Mouse (Mus musculus): ENCODE measurements at regions not wholly inside any gene's neighbourhood (a gene's known extent, or its start where the extent isn't known, plus 50 kb on each side); places are given as distances from the start of the nearest gene placed in this dataset.

DNA sequence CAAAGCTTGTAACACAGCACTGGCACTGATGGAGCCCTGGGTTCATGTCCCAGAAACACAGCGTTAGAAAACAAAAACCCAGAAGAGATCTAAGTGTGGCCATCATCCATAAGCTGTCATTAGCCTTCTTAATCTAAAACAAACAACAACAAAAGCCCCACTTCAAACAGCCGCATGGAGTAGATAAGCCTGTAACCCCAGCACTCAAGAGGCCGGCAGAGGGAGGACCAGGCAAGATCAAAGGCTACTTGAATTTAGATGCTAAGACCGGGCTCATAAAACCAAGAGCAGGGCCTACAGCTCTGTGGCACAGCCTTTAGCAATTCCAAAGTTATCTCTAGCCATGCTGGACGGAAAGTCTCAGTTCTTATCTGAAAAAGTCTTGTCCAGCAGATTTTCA is 215.4 kb upstream of the Mkln1 start:
- intact Hi-C loops (cut with DNase I), result no loop called here
- no peak for DNase-seq

DNA sequence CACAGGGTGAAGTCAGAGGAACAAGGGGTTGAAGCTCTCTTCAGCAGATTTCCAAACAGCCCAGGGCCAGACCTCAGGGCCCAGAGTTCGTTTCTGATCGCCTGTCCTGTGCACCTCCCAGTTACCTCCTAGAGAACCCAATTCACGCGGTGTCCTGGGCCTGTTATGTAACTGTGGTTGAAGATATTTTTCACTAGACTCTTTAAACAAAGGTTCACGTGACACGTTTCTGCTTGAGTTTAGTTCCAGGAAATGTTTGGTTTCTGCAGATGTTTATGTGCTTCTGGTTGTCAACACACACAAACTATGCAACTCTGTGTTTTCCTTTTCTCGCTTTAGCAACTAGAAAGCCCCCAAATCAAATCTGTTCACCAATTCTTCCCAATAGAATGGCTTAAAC is 214.0 kb upstream of the Mkln1 start:
- DNase-seq, result no peak
- intact Hi-C loops (cut with DNase I), result no loop called here

DNA sequence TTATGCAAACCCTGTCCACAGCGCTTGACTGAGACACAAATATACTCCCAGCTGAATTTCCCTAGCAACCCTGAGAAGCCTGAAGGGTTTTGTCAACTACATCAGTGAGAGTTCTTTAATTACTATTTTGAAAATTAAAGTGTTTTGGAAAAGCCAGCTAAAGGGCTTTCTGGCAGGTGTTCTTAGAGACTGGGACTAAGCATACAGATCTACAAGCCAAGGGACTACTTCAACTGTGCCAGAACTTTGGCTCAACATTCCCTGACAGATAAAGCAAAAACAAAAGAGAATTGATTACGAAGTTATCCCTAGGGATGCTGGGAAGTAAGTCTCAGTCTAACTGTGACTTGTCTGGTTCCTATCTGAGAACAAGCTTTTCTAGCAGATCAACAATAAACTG is 213.4 kb upstream of the Mkln1 start:
- DNase-seq, result no peak
- intact Hi-C loops (cut with DNase I), result no loop called here

DNA sequence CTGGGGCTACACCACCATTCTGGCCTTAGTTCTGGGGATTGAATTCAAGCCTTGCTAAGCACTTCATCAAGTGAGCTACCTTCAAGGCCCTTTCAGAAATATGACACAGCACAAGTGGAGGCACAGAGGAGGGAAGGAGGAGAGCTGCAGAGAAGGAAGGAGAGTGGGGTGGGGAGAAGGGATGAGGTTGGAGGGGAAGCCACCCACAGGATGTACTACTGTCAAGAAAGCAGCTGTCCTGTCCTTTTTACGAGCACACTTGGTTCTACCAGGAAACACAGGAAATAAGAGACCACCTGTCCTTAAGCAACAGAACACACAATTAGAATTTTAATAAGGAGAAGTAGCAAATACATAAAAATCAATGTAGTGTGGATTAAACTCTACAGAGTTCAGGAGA is 210.5 kb upstream of the Mkln1 start:
- intact Hi-C loops (cut with DNase I), result no loop called here
- no peak for DNase-seq

DNA sequence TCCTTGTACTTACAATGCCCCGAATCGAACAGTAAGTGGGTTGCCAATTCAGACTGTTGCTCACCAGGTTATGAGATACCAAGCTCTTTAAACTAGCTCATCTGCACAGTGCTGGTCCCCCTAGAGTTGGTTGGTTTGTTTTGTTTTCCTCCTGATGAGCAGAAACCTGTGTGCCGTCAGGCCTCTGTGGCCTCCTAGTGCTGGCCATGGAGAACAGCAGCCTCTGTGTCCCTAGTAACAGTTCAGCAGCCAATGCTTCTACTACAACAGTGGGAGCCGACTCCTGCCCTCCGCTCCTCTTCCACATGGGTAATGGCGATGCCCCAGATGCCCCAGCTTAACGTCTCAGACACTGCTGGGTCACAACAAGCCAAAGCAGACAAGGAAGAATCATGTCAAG is 209.5 kb upstream of the Mkln1 start:
- peak; percentile 41 to 46 for DNase-seq

DNA sequence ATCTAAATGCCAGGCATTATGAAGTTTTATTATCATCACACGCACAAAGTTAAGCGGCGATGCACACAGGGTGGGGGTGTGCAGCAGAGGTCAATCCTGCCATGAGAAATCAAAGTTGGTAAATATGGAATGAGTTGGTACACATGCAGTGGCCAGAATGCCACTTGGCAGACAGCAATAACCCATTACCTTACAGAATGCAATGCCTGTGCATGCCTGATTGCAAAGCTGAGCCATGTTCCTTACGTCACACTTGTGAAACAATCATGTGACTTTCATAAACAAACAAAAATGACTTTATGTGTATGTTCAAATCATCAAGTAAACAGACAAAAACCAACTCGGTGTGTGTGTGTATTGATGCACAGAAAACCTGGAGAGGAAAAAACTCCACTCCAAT is 208.5 kb upstream of the Mkln1 start:
- intact Hi-C loops (cut with DNase I), result loop anchor here (1.0 to 2.0 kb wide), 3 partner anchors 129 to 263 kb away; no protein-coding TSS in a partner anchor
- no peak for DNase-seq

More for the DNA sequence above, 209.5 kb upstream of the Mkln1 start:
- intact Hi-C loops (cut with DNase I), result no loop called here

DNA sequence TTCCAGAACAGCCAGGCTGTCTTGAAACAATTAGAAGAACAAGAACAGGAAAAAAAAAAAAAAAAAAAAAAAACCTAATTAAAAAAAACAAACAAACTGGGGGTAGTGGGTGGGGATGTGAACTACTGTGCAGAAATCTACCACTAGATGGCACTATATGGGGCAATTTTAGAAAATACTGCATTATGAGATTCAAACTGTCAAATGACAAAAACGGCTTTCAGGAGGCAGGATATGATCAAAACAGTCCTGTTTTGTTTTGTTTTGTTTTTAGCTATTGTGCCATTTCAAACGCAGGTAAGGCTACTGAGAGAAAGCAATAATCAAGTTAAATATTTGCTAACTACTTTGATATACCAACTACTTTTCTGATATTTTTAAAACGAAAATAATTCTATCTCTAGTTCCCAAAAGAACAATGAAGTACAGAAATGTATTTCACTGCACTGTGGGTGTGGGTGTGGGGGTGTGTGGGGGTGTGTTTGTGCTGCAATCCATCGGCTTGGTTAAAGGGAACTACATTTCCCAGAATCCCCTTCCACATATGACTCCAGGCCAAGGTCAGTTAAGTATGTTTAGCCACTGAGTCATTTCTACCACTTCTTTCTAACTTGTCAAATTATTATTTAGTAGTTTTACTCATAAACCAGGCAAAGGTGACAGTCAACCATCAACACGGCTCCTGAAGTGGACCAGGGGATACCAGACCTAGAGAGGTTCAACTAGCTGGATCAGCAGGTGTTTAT is 207.7 kb upstream of the Mkln1 start:
- intact Hi-C loops (cut with DNase I), result loop anchor here (1.0 to 2.0 kb wide), 3 partner anchors 128 to 262 kb away; no protein-coding TSS in a partner anchor
- peak; percentile 41 to 53 for DNase-seq

DNA sequence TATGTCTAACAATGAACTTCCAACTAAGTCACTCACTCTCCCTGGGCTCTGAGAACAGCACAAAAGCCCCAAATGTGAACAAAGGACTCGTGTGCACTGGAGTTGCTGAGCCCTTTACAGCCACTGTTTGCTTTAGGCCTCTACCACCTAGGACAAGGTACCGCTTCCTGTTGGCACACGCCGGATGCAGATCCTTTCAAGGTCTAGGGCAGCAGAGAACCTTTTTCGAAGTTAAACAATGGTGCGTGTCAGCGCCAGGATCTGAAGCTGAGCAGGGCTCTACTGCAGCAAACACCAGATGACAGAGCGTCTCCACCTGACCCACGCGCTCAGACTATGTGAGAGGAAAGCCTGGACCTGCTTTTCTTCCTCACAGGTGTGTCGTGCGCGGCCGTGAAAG is 207.0 kb upstream of the Mkln1 start:
- no peak for DNase-seq
- intact Hi-C loops (cut with DNase I), result loop anchor here (2.0 kb wide), 2 partner anchors 127 to 199 kb away; no protein-coding TSS in a partner anchor

DNA sequence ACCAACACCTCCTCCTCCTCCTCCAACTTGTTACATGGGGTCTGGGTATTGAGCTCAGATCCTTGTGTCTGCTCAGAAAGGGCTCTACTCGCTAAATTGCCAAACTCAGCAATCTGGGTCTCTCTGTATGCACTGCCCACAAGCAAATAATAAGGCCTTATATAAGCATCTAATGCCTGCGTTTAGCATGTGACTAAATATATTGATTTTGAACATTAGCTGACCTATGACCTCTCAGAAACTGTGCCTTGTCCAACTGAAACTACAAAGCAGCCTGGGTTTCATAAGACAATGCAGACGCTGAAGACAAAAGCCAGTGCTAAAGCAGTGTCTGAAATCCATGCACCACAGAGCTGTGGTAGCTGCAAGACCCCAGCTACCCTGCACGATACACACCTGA is 206.3 kb upstream of the Mkln1 start:
- intact Hi-C loops (cut with DNase I), result loop anchor here (2.0 kb wide), 1 partner anchor 25 kb away; no protein-coding TSS in a partner anchor
- DNase-seq, result no peak

DNA sequence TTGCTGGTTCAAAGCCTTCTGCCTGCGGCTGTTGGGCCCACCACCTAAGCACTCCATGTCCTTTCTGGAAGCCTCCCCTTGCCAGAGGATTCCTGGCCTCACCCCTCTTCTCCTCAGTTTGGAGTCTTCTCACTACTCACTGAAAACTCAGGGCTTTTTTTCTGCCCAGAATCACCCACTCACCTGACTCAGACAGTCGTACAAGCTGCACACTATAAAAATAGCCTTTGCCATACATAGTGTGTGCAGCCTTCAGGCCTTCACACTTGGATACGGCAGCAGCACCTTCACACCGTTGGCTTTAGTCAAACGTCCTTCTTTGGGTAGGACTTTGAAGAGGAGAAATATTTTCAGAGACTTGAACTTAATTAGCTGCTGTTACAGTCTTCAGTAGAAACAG is 205.3 kb upstream of the Mkln1 start:
- intact Hi-C loops (cut with DNase I), result loop anchor here (2.0 kb wide), 1 partner anchor 24 kb away; no protein-coding TSS in a partner anchor

DNA sequence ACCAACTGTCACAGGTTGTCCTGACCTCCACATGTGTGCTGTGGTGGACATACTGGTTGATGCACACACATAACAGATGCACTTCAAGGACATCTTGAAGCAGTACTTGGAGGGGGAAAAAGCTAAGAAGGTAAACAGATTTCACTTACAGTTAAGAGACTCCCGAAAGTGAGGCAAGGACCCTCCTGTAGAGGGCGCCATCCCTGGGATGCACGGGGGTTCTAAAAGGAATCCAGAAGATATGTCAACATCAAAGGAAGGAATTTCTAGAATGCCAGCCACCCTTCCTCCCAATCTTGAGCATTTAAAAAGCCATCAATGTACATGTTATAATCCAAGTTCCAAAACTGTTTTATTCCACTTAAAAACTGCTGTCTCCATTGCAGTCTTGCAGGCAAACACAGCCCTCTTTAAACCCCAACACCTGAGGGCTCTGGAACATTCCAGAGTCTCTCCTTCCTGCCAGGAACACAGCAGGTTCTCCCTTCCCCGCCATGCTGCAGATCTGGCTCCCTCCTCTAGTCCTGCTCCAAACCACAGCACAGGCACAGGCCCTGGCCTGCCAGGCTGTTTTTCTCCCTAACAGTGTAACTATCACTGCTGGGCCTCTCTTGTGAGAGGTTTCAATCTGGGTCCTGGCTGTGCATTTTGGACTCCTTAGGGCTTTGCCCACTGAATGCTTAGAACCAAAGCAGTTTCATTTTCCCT is 200.8 kb upstream of the Mkln1 start:
- DNase-seq, result no peak
- intact Hi-C loops (cut with DNase I), result no loop called here

More for the DNA sequence above, 205.3 kb upstream of the Mkln1 start:
- no peak for DNase-seq

DNA sequence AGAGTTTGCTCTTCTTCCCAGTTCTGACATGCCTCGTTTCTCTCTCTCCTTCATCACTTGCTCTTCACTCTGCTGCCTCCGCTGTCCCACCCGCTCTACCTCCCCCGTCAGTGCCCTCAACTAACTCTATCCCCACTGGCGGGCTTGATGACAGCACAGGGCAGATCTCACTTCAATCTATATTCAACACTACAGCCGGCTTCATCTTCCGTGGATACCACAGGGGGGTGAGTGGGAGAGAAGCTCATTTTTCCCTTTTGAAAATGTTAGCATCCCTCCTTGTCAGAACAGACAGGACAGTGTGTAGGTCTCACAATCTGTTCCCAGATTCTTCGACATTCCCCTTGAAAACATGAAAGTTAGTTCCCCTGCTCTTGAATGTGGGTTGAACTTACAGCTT is 200.2 kb upstream of the Mkln1 start:
- intact Hi-C loops (cut with DNase I), result no loop called here
- no peak for DNase-seq

DNA sequence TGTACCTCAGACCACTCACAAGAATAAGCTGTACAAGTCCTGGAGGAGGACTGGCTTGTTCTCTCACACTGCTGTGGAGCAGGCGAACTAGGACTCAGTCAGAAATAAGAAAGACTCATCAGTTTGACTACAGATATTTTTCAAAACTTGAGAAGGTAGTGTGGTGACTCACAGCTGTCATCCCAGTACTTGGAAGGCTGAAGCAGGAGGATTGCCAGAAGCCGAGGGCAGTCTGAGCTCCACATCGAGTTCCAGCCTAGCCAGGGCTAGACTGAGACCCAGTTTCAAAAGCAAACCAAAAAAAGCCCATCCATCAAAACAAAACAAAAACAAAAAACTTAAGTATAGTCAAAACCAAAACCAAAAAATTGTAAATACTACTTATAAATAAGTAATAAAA is 197.8 kb upstream of the Mkln1 start:
- intact Hi-C loops (cut with DNase I), result no loop called here
- no peak for DNase-seq

DNA sequence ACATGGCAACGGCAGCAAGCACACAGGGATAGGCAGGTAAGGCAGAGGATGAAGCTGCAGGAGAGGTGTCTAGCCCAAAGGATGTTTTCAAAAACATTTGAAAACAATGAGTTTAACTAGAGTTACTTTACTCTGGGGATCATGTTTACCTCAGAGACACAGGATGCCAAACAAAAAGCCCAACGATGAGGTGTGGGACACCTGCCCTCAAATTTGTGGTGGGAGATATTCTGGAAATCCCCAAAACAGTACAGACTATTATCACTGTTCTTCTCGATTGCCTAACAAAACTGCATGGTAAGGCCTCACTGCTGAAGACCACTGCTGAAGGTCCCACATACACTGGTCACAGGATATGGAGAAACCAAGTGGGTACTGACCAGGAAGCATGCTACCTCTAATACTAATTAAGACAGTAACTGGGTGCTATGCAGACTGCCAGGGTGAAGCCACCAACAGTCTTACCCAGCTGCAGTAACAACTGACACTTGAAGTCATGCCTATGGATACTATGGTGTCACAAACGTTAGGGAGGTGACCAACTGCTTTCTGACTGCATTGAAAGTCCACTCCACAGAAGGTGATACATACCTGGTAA is 197.1 kb upstream of the Mkln1 start:
- intact Hi-C loops (cut with DNase I), result no loop called here
- no peak for DNase-seq

DNA sequence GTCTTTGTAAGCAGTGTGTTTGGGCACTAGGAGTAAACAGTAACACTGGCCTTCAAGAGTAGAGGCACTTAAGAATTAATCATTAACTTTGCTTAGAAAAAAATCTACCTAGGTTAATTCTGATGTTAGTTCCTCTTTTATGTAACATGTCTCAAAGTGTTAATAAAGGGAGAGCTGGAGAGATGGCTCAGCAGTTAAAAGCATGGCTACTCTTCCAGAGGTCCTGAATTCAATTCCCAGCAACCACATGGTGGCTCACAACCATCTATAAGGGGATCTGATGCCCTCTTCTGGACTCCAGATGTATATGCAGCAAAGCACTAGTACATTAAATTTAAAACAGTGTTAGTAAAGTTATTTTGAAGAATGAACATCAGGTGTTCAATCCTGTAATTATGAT is 195.9 kb upstream of the Mkln1 start:
- intact Hi-C loops (cut with DNase I), result no loop called here
- DNase-seq, result no peak

DNA sequence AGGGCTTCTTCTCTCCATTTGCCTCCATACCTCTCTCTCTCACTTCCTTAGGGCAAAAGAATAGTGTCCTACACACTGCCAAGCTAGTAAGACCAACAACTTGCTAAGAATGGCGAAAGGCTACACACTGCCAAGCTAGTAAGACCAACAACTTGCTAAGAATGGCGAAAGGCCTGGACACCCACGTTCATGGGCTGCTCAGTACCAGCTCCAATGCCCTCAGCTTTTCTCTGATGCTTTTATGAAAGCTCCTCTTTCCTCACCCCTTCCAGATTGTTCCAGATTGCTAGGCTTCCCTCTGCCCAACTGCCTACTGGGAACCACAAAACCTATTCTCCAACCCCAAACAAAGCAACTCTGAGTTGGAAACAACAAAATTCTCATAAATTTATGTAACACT is 194.1 kb upstream of the Mkln1 start:
- intact Hi-C loops (cut with DNase I), result no loop called here
- no peak for DNase-seq

DNA sequence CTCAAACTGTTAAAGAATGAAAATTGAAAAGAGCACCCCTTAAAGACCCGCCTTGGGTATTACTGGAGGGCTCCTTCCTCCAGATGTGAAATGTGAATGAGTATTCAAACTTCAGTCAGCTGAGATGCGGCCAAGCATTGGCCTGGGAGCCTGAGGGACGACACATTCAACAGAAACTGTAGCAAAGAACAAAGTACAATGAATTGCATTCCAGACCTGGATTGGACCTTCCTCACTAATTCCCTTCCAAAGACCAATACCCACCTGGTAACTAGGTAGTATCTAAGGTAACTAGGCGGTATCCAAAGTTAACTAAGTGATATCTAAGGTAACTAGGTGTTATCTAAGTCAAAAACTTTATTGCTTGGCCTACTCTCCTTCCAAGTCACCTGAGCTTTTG is 193.7 kb upstream of the Mkln1 start:
- DNase-seq, result no peak

DNA sequence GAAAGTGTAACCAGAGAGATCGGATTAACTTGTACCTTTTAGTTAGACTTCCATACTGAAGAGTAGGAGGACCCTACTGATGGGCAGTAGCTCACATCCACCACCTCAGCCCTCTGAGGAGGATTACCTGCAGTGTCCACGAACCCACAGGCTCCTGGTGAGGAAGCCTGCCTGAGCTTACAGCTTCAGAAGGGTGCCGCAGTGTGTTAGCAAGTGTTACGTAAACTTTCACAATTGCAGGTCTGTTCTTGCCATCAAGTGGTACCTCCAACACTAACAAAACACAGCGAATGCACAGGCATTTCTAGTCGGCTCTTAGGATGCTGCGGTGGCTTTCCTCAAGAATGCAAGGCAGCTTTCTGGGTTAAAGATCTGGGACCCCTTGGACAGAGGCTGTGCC is 192.4 kb upstream of the Mkln1 start:
- intact Hi-C loops (cut with DNase I), result no loop called here
- no peak for DNase-seq

More for the DNA sequence above, 193.7 kb upstream of the Mkln1 start:
- intact Hi-C loops (cut with DNase I), result no loop called here

DNA sequence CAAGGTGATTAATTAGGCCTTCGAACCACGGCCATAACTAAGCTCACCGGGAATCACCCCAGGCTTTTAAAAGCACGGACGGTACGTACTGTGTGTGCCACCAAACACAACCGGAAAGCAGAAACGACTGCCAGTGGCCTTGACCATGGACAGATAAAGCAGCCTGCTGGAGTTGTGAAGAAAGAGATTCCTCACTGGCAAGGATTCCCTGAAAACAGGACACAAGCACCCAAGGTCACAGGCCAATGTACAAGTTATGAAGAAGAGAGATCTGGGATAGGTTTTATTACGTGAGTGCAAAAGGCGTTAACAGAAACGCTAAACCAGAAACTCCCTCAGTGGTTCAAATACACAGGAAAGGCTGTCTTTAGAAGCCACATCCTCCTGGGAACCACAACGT is 191.3 kb upstream of the Mkln1 start:
- intact Hi-C loops (cut with DNase I), result no loop called here
- DNase-seq, result no peak

DNA sequence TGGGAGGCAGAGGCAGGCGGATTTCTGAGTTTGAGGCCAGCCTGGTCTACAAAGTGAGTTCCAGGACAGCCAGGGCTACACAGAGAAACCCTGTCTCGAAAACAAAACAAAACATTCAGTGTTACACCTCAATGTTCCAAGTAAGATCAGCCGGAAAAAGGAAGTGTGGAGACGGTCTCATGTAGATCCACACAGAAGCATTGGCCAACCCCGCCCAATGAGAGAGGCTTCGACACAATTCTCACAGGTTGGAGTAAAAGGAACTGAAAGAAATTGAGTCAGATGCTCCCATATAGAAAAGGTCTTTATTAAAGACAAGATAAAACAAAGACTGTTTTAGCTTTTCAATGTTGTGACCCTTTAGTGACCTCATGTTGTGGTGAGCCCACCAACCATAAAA is 190.3 kb upstream of the Mkln1 start:
- intact Hi-C loops (cut with DNase I), result no loop called here
- no peak for DNase-seq

DNA sequence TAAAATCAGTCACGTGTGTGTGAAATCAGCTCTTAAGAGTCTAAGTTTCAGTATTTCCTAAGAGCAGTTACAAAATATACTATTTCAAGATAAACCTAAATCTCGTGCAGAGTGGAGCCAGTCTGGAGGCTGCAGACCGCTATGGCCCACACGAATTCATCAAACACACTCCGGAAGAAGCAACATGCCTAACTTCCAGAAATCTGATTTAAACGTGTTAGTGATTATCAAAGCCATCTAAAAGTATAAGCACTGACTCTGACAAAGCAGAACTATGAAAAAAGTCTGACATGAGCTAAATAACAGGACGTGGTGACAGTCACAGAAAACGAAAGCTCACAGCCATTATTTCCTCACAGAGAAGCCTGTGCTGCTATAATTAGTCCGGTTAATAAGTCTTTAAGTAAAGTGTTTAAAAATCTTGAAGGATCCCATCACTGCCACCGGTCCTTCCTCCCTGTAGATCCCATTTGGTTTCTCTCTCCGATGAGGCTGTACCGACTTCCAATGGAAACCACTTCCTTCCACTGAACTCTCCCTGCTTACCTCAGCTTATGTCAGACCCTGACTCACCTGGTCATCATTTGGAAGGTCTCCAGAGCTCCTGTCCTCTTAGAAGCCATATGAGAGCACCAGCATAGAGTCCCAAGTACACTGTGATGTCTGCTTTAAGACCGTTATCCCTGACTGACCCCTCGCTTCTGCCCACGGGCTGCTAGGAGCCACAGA is 189.0 kb upstream of the Mkln1 start:
- no peak for DNase-seq
- intact Hi-C loops (cut with DNase I), result no loop called here
